Mouse (Mus musculus) heart, adult 8-10 months (tissue): ENCODE measurements around the gene Ltbp3. TPM values are rescaled to one million over a fixed set of nuclear protein-coding genes. Genes with fewer than 3 reads are reported as not detected.
A peak's percentile ranks its signal among the peaks of the same experiment; 100 is the strongest.

Source experiments
- DNase-seq: peaks from one replicate; pipeline ENCODE4 v3.0.0; 2022; ENCODE audit warnings: low spot score
- total RNA-seq, 4 experiments: library from RNA; stranded (reverse); gene quantifications; 2 replicates each; pipeline ENCODE4 v1.2.4; 2022

Gene Ltbp3
- total RNA-seq, 4 experiments from 2014 or later, result 28.2 to 33.1 (median 31.7) TPM

DNA sequence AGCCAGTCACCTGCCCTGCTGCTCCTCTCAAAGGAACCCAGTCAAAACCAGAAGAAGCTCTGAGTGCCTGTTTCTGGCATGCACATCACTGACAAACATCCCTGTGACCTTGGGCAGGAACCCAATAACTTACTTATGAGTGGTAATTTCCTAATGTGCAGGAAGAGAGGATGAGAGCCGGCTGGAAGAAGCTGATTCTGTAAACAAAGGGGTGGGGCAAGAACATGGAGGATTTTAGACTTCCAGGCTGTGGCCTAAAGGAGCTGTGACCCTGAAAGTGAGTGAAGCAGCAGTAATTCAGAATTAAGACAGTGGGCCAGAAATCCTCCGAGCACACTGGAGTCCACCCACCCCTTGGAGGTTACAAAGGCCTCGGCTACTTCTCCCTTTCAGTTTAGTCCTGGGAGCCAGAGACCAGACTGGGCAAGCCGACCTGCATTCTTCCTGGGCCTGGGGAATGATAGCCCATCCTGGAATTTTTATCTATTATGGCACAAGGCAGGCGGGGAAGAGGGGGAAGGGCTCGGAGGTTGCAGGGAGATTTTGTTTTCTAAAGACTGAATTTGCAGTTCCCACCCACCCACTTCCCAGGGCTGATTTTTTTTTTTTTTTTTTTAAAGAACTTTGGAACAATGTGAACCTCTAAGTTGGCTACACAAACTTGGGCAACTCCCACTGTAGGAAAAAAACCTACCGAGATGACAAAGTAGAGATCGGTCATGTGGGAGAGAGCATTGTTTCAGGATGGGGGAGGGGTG is 65.5 kb downstream of the Ltbp3 start:
- DNase-seq, result peak; percentile 81

DNA sequence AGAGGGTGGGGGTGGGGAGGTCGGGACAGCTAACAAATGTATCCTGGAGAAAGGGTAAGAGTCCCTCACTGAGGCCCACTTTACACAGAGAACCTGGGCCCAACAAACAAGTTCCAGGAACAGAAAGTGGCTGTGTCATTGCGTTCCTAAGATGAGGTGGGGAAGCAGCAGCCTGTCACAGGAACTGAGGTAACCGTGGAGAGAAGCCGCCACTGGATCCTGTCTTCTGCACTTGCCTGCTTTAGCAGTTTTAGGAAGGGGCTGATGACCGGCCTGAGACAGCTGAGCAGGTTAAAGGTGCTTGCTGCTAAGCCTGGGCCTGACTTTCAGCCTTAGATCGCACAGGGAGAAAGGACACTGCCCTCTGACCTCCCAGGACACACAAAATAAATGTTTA is 66.1 kb downstream of the Ltbp3 start:
- no peak for DNase-seq

DNA sequence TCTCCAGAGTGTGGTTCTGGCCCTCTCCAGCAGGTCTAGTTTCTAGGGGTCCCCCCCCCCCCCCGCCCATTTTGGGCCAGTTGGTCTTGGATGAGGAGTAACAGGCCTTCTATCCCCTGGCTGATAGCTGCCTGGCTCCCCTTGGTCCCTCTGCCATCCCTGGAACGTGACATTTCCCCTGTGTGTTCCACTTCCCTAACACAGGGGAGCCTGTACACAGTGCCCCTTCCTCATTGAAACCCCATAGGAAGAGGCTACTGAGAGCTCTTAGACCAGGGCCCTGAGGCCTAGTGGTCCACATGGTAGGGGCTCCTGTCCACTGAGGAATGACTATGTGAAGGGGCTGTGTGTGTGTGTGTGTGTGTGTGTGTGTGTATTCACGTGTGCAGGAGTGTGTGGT is 67.0 kb downstream of the Ltbp3 start:
- no peak for DNase-seq

Other genes with a start within 250 kb of the Ltbp3 start
- 1 to 10 TPM in 1 of 4 experiments, under 1 TPM in 3; 0.52 to 1.4 (median 0.81) TPM for gene 1700020D05Rik, start 237.1 kb upstream of the Ltbp3 start, total RNA-seq
- gene Snx32, start 230.4 kb upstream of the Ltbp3 start, total RNA-seq, result 1 to 10 TPM; 3.7 to 6.5 (median 6.0) TPM
- not detected for gene Ovol1, start 180.3 kb upstream of the Ltbp3 start, total RNA-seq
- 1 to 10 TPM; 2.3 to 3.2 (median 2.7) TPM for gene Ap5b1, start 172.9 kb upstream of the Ltbp3 start, total RNA-seq
- 10 to 100 TPM; 49.9 to 66.3 (median 64.9) TPM for gene Rnaseh2c, start 139.0 kb upstream of the Ltbp3 start, total RNA-seq
- 10 to 100 TPM; 23.1 to 38.7 (median 29.3) TPM for gene Kat5, start 130.7 kb upstream of the Ltbp3 start, total RNA-seq
- gene Rela, start 103.4 kb upstream of the Ltbp3 start, total RNA-seq, result 10 to 100 TPM; 26.7 to 31.2 (median 28.5) TPM
- 10 to 100 TPM; 14.9 to 23.5 (median 17.8) TPM for gene Sipa1, start 77.2 kb upstream of the Ltbp3 start, total RNA-seq
- 10 to 100 TPM; 22.1 to 24.1 (median 23.2) TPM for gene Map3k11, start 52.2 kb upstream of the Ltbp3 start, total RNA-seq
- 10 to 100 TPM; 18.0 to 21.9 (median 19.8) TPM for gene Pcnx3, start 52.0 kb upstream of the Ltbp3 start, total RNA-seq
- not detected for gene Kcnk7, start 36.5 kb upstream of the Ltbp3 start, total RNA-seq
- gene Ehbp1l1, start 14.6 kb upstream of the Ltbp3 start, total RNA-seq, result 100 to 1,000 TPM; 145 to 158 (median 149) TPM
- 10 to 100 TPM; 22.8 to 26.9 (median 24.2) TPM for gene Fam89b, start 11.3 kb upstream of the Ltbp3 start, total RNA-seq
- gene Scyl1, start 30.5 kb downstream of the Ltbp3 start, total RNA-seq, result 10 to 100 TPM; 63.3 to 70.6 (median 67.2) TPM
- 1 to 10 TPM; 7.1 to 8.1 (median 7.5) TPM for gene Frmd8, start 134.4 kb downstream of the Ltbp3 start, total RNA-seq
- gene Slc25a45, start 136.9 kb downstream of the Ltbp3 start, total RNA-seq, result 1 to 10 TPM; 2.4 to 3.8 (median 2.8) TPM
- under 1 TPM; 0.23 to 0.50 (median 0.34) TPM for gene Tigd3, start 153.2 kb downstream of the Ltbp3 start, total RNA-seq
- gene Dpf2, start 172.1 kb downstream of the Ltbp3 start, total RNA-seq, result 10 to 100 TPM; 71.9 to 95.2 (median 81.1) TPM
- 1 to 10 TPM; 6.0 to 9.7 (median 8.9) TPM for gene Cdc42ep2, start 183.9 kb downstream of the Ltbp3 start, total RNA-seq
- gene Pola2, start 223.3 kb downstream of the Ltbp3 start, total RNA-seq, result 10 to 100 TPM in 2 of 4 experiments, 1 to 10 TPM in 2; 7.8 to 13.5 (median 9.3) TPM
- not detected for gene Slc22a20, start 245.2 kb downstream of the Ltbp3 start, total RNA-seq